Mouse (Mus musculus) G1E (cell line): ENCODE results near the gene Grik4.

Experiments used
- CTCF ChIP-seq: IDR thresholded peaks from 2 replicates; pipeline ENCODE4 v1.5.1; 2012; ENCODE audit warnings: low read depth, low read length, inconsistent platforms, mixed read lengths
- GATA2 ChIP-seq: IDR thresholded peaks from 2 replicates; pipeline ENCODE4 v1.6.1; 2012; ENCODE audit warnings: low read depth, low read length, inconsistent platforms, borderline replicate concordance

DNA sequence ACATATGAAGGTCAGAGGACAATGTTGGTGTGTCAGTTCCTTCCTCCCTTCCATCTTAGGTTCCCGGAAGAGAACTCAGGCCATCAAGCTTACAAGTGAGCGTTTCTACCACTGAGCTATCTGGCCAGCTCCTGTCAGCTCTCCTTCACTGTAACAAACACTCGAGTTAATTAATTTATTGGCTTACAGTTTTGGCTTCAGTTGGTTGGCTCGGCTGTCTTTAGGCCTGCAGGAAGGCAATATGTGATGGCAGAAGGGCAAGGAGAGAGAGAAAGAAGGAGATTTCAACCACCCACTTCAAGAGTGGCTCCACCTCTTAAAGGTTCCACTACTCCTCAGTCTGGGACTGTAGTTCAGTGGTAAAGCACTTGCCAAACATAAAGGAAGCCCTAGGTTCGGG, 209.2 kb downstream of the Grik4 start:
- no peak for TF ChIP-seq CTCF
- TF ChIP-seq GATA2 = no peak
